Mouse (Mus musculus) T-helper 17 cell (primary cell): Measurements from ENCODE around the gene Aebp1.

Experiments
- in situ Hi-C, 2 experiments: fragments of 300-600 bp; cut with MboI, MseI; formaldehyde crosslinking; loops; 1 replicate in 1 of 2; 2 replicates in 1 of 2; pipeline ENCODE4 v1.15.1; 2025; ENCODE audit warnings: high pct_unique_total_duplicates in 2 of 2

The Aebp1 gene

GRCm38 (mm10) chr11:5892810-5893368 lies 31.1 kb downstream of the Aebp1 start:
- in situ Hi-C loops = no loop called here

- in situ Hi-C loops = no loop called here
These were observed 32.1 kb downstream of the Aebp1 start for GRCm38 (mm10) chr11:5893807-5894206.

GRCm38 (mm10) chr11:5897230-5897629 lies 35.5 kb downstream of the Aebp1 start:
- in situ Hi-C loops = no loop called here

GRCm38 (mm10) chr11:5897839-5898238 lies 36.1 kb downstream of the Aebp1 start:
- in situ Hi-C loops = no loop called here

GRCm38 (mm10) chr11:5898531-5898930 lies 36.8 kb downstream of the Aebp1 start, which contains the start of gene Myl7:
Gene Myl7 (minus strand): TSS chr11:5898782.
- in situ Hi-C loops = no loop called here

GRCm38 (mm10) chr11:5899286-5899685 lies 37.5 kb downstream of the Aebp1 start:
- in situ Hi-C loops = no loop called here

- in situ Hi-C loops = no loop called here
These were observed 39.6 kb downstream of the Aebp1 start for GRCm38 (mm10) chr11:5901320-5901719.

GRCm38 (mm10) chr11:5901950-5902349 lies 40.2 kb downstream of the Aebp1 start:
- in situ Hi-C loops = no loop called here

- in situ Hi-C loops = no loop called here
These were observed 40.6 kb downstream of the Aebp1 start for GRCm38 (mm10) chr11:5902390-5902789.

GRCm38 (mm10) chr11:5903844-5904243 lies 42.1 kb downstream of the Aebp1 start:
- in situ Hi-C loops = no loop called here

- in situ Hi-C loops = no loop called here
These were observed 42.6 kb downstream of the Aebp1 start for GRCm38 (mm10) chr11:5904357-5904756.

- in situ Hi-C loops = no loop called here
These were observed 43.1 kb downstream of the Aebp1 start for GRCm38 (mm10) chr11:5904871-5905270.

- in situ Hi-C loops = no loop called here
These were observed 44.2 kb downstream of the Aebp1 start for GRCm38 (mm10) chr11:5905778-5906518.

GRCm38 (mm10) chr11:5907096-5907495 lies 45.3 kb downstream of the Aebp1 start:
- in situ Hi-C loops = no loop called here

GRCm38 (mm10) chr11:5908642-5909041 lies 46.9 kb downstream of the Aebp1 start:
- in situ Hi-C loops = no loop called here

- in situ Hi-C loops = no loop called here
These were observed 50.9 kb downstream of the Aebp1 start for GRCm38 (mm10) chr11:5912635-5913034.

GRCm38 (mm10) chr11:5913256-5913655 lies 51.5 kb downstream of the Aebp1 start:
- in situ Hi-C loops = no loop called here

GRCm38 (mm10) chr11:5913936-5914335 lies 52.2 kb downstream of the Aebp1 start:
- in situ Hi-C loops = no loop called here

GRCm38 (mm10) chr11:5914940-5915339 lies 53.2 kb downstream of the Aebp1 start:
- in situ Hi-C loops = no loop called here

- in situ Hi-C loops = no loop called here
These were observed 53.9 kb downstream of the Aebp1 start for GRCm38 (mm10) chr11:5915429-5916177.

GRCm38 (mm10) chr11:5916178-5916548 lies 54.4 kb downstream of the Aebp1 start:
- in situ Hi-C loops = no loop called here

- in situ Hi-C loops = no loop called here
These were observed 56.4 kb downstream of the Aebp1 start for GRCm38 (mm10) chr11:5918111-5918510.

- in situ Hi-C loops = no loop called here
These were observed 57.9 kb downstream of the Aebp1 start for GRCm38 (mm10) chr11:5919606-5920005.
